Mouse (Mus musculus) embryonic facial prominence, embryonic 15.5 days (tissue): ENCODE measurements at regions not wholly inside any gene's neighbourhood (a gene's known extent, or its start where the extent isn't known, plus 50 kb on each side); places are given as distances from the start of the nearest gene placed in this dataset. TPM values are rescaled to one million over a fixed set of nuclear protein-coding genes. Genes with fewer than 3 reads are reported as not detected.

Experiments
- ATAC-seq: fragments of 200-750 bp; cut with Nextera tagmentation; 2 replicates; pipeline ENCODE4 v1.8.0; 2017; ENCODE audit warnings: low read depth, moderate TSS enrichment; ENCODE audit not compliant: insufficient number of reproducible peaks, low FRiP score, low TSS enrichment
- H3K27ac ChIP-seq: fragments of 300-500 bp; sonication (generic); replicated peaks from 2 replicates; pipeline ENCODE4 v1.5.1; 2015; ENCODE audit warnings: mild to moderate bottlenecking, inconsistent platforms
- H3K27me3 ChIP-seq: fragments of 300-500 bp; sonication (generic); 2 replicates; pipeline ENCODE4 v1.6.1; 2015; ENCODE audit warnings: inconsistent platforms
- H3K36me3 ChIP-seq: fragments of 300-500 bp; sonication (generic); 2 replicates; pipeline ENCODE4 v1.6.1; 2015; ENCODE audit warnings: mild to moderate bottlenecking, inconsistent platforms
- H3K4me1 ChIP-seq: fragments of 300-500 bp; sonication (generic); 2 replicates; pipeline ENCODE4 v1.6.1; 2015; ENCODE audit warnings: inconsistent platforms
- H3K4me2 ChIP-seq: fragments of 300-500 bp; sonication (generic); replicated peaks from 2 replicates; pipeline ENCODE4 v1.6.1; 2015; ENCODE audit warnings: mild to moderate bottlenecking, inconsistent platforms
- H3K4me3 ChIP-seq: fragments of 300-500 bp; sonication (generic); replicated peaks from 2 replicates; pipeline ENCODE4 v1.5.1; 2015; ENCODE audit warnings: mild to moderate bottlenecking, inconsistent platforms
- H3K9ac ChIP-seq: fragments of 300-500 bp; sonication (generic); 2 replicates; pipeline ENCODE4 v1.6.1; 2015; ENCODE audit warnings: inconsistent platforms
- H3K9me3 ChIP-seq: fragments of 300-500 bp; sonication (generic); replicated peaks from 2 replicates; pipeline ENCODE4 v1.6.1; 2016; ENCODE audit warnings: inconsistent platforms
- WGBS: fragments of 180-500 bp; shearing (Covaris S2); methylation state at CpG from one replicate; pipeline ENCODE4 v1.1.7; 2015; 5-methylcytosine and 5-hydroxymethylcytosine counted together
- microRNA counts: library from miRNA; unstranded; fragments of <30 nt; microRNA quantifications from one replicate; lab custom pipeline; 2016
- microRNA-seq: library from miRNA; unstranded; fragments of <30 nt; microRNA quantifications from one replicate; pipeline ENCODE4, GENCODE M21; 2016; ENCODE audit warnings: borderline number of aligned reads

DNA sequence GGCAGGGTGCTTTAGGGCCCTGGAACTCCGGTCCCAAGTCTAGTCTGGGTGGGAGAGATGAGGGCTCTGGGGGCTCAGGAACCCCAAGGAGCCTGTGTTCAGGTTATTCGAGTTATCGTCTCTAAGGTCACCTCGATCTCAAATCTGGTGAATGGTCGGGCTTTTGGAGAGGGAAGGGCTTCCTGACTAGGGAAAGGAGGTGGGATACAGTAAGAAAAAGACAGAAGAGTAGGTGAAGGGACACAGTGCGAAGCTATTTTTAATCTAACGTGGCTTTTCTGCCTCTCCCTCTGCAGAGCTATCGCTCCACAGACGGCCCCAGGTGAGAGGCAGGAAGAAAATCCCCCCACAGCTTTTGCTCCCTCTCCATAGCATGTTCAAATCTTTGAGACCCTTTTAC, 81.8 kb upstream of the Hsd17b12 start:
- Histone ChIP-seq H3K27me3 (peaks cover 77% of the 10 kb centered on the region), H3K27ac (no peak overlapping the region), H3K9me3 (no peaks in the 10 kb centered on the region), H3K4me3 (no peak overlapping the region), H3K36me3 (no peaks in the 10 kb centered on the region), H3K9ac (no peak overlapping the region), H3K4me1 (peaks cover 23% of the 10 kb centered on the region), H3K4me2 (no peak overlapping the region)
- WGBS = 15% methylated on average over 9 of the region's 9 CpGs
- no peak for ATAC-seq

DNA sequence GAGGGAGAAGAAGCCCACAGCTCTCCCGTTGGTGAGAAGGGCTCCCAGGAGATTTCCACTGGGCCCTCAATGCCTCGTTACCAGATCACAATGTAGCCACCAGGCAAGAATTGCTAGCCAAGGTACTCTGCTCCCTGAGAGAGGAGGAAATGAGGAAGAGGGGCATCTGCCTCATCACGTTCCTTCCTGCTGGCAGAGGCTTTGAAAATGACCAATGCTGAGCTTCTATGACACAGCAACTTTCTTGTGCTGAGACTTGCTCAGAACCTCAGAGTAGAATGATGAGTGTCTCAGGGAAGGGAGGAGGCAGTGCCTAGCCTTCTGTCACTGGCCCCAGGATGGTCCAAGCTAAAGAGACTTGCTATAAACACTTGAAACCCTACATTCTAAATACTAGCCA, 78.7 kb upstream of the Hsd17b12 start:
- Histone ChIP-seq H3K27ac (no peak overlapping the region), H3K36me3 (no peaks in the 10 kb centered on the region), H3K4me1 (peaks cover 12% of the 10 kb centered on the region), H3K9me3 (no peaks in the 10 kb centered on the region), H3K4me3 (no peak overlapping the region), H3K27me3 (peaks cover 49% of the 10 kb centered on the region), H3K4me2 (no peak overlapping the region), H3K9ac (no peak overlapping the region)
- 37% methylated on average over 3 of the region's 3 CpGs for WGBS
- ATAC-seq = no peak

DNA sequence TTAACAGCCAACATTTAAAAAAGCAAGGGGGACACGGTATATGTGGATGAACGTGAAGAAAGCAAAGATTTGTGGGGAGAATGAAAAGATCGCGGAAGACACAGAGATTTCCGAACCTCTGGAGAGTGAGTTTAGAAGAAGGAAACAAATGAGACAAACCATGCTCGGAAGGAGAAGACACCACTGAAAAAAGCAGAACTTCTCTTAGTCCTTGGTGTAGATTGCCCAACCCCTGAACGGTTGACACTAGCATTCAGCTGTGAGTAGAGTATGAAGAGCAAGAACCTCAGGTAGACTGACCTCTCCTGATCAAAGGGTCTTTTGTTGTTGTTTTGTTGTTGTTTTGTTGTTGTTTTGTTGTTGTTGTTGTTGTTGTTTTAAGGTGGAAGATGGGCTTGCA, 75.8 kb upstream of the Hsd17b12 start:
- 86% methylated on average over 7 of the region's 7 CpGs for WGBS
- Histone ChIP-seq H3K27me3 (peaks cover 20% of the 10 kb centered on the region), H3K36me3 (no peaks in the 10 kb centered on the region), H3K27ac (no peak overlapping the region), H3K9me3 (no peaks in the 10 kb centered on the region), H3K9ac (no peak overlapping the region), H3K4me1 (no peaks in the 10 kb centered on the region), H3K4me3 (no peak overlapping the region), H3K4me2 (no peak overlapping the region)
- no peak for ATAC-seq

DNA sequence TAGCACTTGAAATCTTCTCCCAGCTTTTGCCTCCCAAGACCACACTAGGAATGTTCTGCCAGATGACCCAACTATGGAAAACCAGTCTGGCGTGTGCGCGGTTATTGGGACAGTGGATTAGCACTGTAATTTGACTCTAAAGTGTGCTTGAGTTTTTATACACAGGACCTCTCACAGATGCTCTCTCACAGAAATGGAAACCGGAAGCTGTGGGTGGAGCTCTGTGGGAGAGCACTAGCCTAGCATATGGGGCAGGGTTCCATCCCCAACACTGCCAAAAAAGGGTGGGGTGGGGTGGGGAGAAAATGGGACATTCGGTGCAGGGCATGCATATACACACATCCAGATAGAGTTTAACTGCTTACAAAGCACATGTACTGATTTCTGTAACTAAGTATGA, 61.7 kb upstream of the Hsd17b12 start:
- no peaks in the 10 kb centered on the region for H3K9me3 ChIP-seq
- ATAC-seq = no peak
- no peak overlapping the region for H3K4me3 ChIP-seq
- H3K9ac ChIP-seq = no peak overlapping the region
- no peak overlapping the region for H3K4me2 ChIP-seq
- H3K27ac ChIP-seq = no peak overlapping the region
- H3K4me1 ChIP-seq = 0 out of 2 replicates have a peak, but pooled peaks cover 4% of the 10 kb centered on the region
- no peaks in the 10 kb centered on the region for H3K36me3 ChIP-seq
- WGBS = 30% methylated on average over 5 of the region's 5 CpGs
- no peaks in the 10 kb centered on the region for H3K27me3 ChIP-seq

DNA sequence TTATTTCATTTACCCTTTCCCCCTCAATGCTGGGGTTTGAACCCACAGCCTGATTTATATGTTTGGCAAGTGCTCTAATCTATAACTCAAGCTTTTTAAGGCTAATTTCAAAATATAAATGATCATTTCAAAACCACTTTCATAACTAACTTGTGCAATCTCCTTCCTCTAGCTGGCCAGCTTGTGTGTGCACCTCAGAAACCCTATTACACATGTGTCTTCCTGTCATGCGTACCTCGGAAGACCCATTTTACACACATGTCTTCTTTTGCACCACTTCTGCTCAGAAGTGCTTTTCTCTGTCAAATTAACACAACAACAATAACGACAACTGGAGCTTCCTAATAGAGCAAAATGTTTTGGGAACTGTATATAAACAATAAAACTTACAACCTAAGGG, 59.7 kb upstream of the Hsd17b12 start:
- Histone ChIP-seq H3K4me1 (0 out of 2 replicates have a peak, but pooled peaks cover 4% of the 10 kb centered on the region), H3K4me2 (no peak overlapping the region), H3K4me3 (no peak overlapping the region), H3K27me3 (no peaks in the 10 kb centered on the region), H3K9ac (no peak overlapping the region), H3K27ac (no peak overlapping the region), H3K36me3 (no peaks in the 10 kb centered on the region), H3K9me3 (no peaks in the 10 kb centered on the region)
- ATAC-seq = no peak
- WGBS = 85% methylated on average over 3 of the region's 3 CpGs

DNA sequence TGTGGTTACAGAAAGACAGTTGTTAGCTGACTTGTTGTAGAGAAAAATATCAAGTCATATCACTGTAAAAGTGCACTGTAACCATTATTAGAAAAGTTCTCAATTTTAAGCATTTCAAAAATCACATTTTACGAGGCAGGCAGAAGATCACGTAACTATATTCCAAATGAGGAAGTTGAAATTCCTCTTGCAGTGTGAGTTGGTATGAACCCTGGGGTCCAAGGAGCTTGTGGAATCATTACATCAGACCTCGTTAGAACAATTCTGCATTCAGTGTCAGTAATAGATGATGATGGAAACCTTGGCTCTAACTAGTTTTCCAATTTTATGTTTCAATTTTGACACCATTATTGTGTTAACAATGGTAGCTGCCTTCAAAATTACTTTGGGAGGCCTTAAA, 57.7 kb upstream of the Hsd17b12 start:
- Histone ChIP-seq H3K9me3 (no peaks in the 10 kb centered on the region), H3K4me1 (0 out of 2 replicates have a peak, but pooled peaks cover 4% of the 10 kb centered on the region), H3K4me3 (no peak overlapping the region), H3K27ac (no peak overlapping the region), H3K27me3 (no peaks in the 10 kb centered on the region), H3K9ac (no peak overlapping the region), H3K36me3 (no peaks in the 10 kb centered on the region), H3K4me2 (no peak overlapping the region)
- no peak for ATAC-seq
- WGBS = 80% methylated on average over 3 of the region's 3 CpGs

MicroRNA genes in the stretch of these regions (microRNA counts, 519-probe panel; counts per million panel counts)
- 2,049 counts per million, percentile 42 among the panel's probes with 10 or more counts for microRNA mmu-miR-129-3p (lab: Ali Mortazavi, UCI)
- microRNA mmu-miR-129-5p (lab: Ali Mortazavi, UCI) = 1,822 counts per million, percentile 28 among the panel's probes with 10 or more counts

Small RNA genes lying in the stretch of these regions (microRNA-seq; reads per million reads assigned to microRNA genes)
- not detected for gene Mir129-2
- gene Mir129b = not detected
